Mouse (Mus musculus): Measurements from ENCODE around the gene Cend1. TPM values are rescaled to one million over a fixed set of nuclear protein-coding genes. Genes with fewer than 3 reads are reported as not detected.
A peak's percentile ranks its signal among the peaks of the same experiment; 100 is the strongest.

Cend1 gene
- polyA plus RNA-seq, 1 experiment from 2014 or later: 0.25 TPM

GRCm38 (mm10) chr7:141428701-141429100, 590 bp downstream of the Cend1 start:
- Histone ChIP-seq H3K4me1 (ENCODE audit: insufficient read depth, low read depth, low read length) (no peaks in the 10 kb centered on the region), H3K4me3 (ENCODE audit: low read depth, low read length) (no peak overlapping the region), H3K27me3 (replicated peaks; ENCODE audit: insufficient read depth, low read length) (no peaks in the 10 kb centered on the region), H3K9me3 (ENCODE audit: low read length) (no peaks in the 10 kb centered on the region), H3K9ac (replicated peaks; ENCODE audit: low read depth) (no peak overlapping the region), H3K36me3 (ENCODE audit: insufficient read depth, low read length) (no peaks in the 10 kb centered on the region; the same call in 1 of the 2 replicates), H3K4me2 (replicated peaks; ENCODE audit: low read depth, low read length) (no peak overlapping the region), H3K27ac (ENCODE audit: low read length) (no peak overlapping the region)
- TF ChIP-seq EP300 (IDR thresholded peaks at IDR 0.05) (no peak), CTCF (IDR thresholded peaks at IDR 0.05) (no peak)
- ATAC-seq: no peak
- 70% methylated on average over 4 of the region's 5 CpGs for WGBS
- no peak for DNase-seq (ENCODE audit: low spot score)

DNA sequence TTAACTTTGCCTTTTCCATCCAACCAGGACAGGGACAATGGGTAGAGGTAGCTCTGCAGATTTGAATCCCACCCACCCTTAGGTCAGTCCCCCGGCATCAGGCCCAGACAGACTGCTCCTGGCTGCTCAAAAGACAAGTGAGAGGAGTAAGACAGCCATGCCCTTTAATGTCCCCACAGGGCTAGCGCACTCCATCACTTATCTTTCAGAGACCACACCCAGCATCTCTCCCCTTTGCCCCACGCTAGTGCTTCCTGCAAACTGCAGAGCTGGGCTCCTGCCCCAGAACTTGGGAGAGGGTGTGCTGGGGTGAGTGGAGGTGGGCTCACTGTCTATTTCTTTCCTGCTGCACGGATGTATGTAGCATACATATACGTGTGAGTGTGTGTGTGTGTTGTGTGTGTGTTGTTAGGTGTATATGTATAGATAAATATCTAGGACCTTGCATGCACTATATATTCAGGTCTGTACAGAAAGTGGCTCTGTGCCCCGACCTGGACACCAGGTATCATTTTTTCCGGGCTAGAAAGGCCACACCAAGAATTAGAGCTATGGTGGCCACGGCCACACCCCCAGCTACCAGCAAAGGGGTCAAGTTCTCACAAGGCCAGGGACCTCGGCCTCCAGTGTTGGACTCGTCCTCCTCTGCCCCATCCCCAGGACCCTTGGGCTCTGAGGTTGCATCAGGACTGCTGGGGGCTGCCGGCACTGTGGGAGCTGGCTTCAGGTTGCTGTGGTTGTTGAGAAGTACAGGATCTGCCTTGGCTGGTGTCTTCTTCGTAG, 2.2 kb downstream of the Cend1 start:
- 74% methylated on average over 12 of the region's 12 CpGs for WGBS
- Histone ChIP-seq H3K27me3 (replicated peaks; ENCODE audit: insufficient read depth, low read length) (no peaks in the 10 kb centered on the region), H3K27ac (ENCODE audit: low read length) (no peak overlapping the region), H3K9ac (replicated peaks; ENCODE audit: low read depth) (no peak overlapping the region), H3K4me2 (replicated peaks; ENCODE audit: low read depth, low read length) (no peak overlapping the region), H3K36me3 (ENCODE audit: insufficient read depth, low read length) (no peaks in the 10 kb centered on the region; the same call in 1 of the 2 replicates), H3K4me3 (ENCODE audit: low read depth, low read length) (no peak overlapping the region), H3K4me1 (ENCODE audit: insufficient read depth, low read depth, low read length) (no peaks in the 10 kb centered on the region), H3K9me3 (ENCODE audit: low read length) (no peaks in the 10 kb centered on the region)
- ATAC-seq (no peak), DNase-seq (ENCODE audit: low spot score) (no peak)
- TF ChIP-seq EP300 (IDR thresholded peaks at IDR 0.05): no peak
- no peak for TF ChIP-seq CTCF (IDR thresholded peaks at IDR 0.05)

DNA sequence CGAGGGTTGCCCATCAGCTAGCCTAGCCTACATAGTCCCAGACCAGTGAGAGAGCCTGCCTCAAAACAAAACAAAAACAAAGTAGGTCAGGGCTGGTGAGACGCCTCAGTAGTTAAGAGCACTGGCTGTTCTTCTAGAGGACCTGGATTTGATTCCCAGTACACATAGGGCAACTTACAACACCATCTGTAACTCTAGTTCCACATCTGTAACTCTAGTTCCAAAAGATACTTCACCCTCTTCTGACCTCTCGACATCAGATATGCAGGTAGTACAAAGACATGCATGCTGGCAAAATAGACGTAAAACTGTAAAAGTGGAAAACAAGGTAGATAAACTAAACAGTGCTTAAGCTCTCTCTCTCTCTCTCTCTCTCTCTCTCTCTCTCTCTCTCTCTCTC, 5.5 kb downstream of the Cend1 start:
- 67% methylated on average over 4 of the region's 4 CpGs for WGBS
- H3K9me3 ChIP-seq (ENCODE audit: low read length): no peaks in the 10 kb centered on the region
- H3K36me3 ChIP-seq (ENCODE audit: insufficient read depth, low read length): no peaks in the 10 kb centered on the region
- H3K27me3 ChIP-seq (replicated peaks; ENCODE audit: insufficient read depth, low read length): no peaks in the 10 kb centered on the region
- H3K4me3 ChIP-seq (ENCODE audit: low read depth, low read length): no peak overlapping the region
- TF ChIP-seq CTCF (IDR thresholded peaks at IDR 0.05) (no peak), EP300 (IDR thresholded peaks at IDR 0.05) (no peak)
- H3K4me2 ChIP-seq (replicated peaks; ENCODE audit: low read depth, low read length): no peak overlapping the region
- H3K9ac ChIP-seq (replicated peaks; ENCODE audit: low read depth): no peak overlapping the region
- DNase-seq (ENCODE audit: low spot score): no peak
- ATAC-seq: no peak
- no peaks in the 10 kb centered on the region for H3K4me1 ChIP-seq (ENCODE audit: insufficient read depth, low read depth, low read length)
- no peak overlapping the region for H3K27ac ChIP-seq (ENCODE audit: low read length)

GRCm38 (mm10) chr7:141420030-141420702, 9.1 kb downstream of the Cend1 start:
- Histone ChIP-seq H3K4me2 (replicated peaks; ENCODE audit: low read depth, low read length) (no peak overlapping the region), H3K4me1 (ENCODE audit: insufficient read depth, low read depth, low read length) (no peaks in the 10 kb centered on the region), H3K27ac (ENCODE audit: low read length) (no peak overlapping the region), H3K9ac (replicated peaks; ENCODE audit: low read depth) (no peak overlapping the region), H3K27me3 (replicated peaks; ENCODE audit: insufficient read depth, low read length) (no peaks in the 10 kb centered on the region), H3K4me3 (ENCODE audit: low read depth, low read length) (no peak overlapping the region), H3K36me3 (ENCODE audit: insufficient read depth, low read length) (no peaks in the 10 kb centered on the region), H3K9me3 (ENCODE audit: low read length) (no peaks in the 10 kb centered on the region)
- 71% methylated on average over 9 of the region's 9 CpGs for WGBS
- DNase-seq (ENCODE audit: low spot score) (no peak), ATAC-seq (no peak)
- TF ChIP-seq EP300 (IDR thresholded peaks at IDR 0.05) (no peak), CTCF (IDR thresholded peaks at IDR 0.05) (no peak)

- Histone ChIP-seq H3K4me3 (ENCODE audit: low read depth, low read length) (no peak overlapping the region), H3K9ac (replicated peaks; ENCODE audit: low read depth) (no peak overlapping the region), H3K9me3 (ENCODE audit: low read length) (no peaks in the 10 kb centered on the region), H3K4me2 (replicated peaks; ENCODE audit: low read depth, low read length) (no peak overlapping the region), H3K36me3 (ENCODE audit: insufficient read depth, low read length) (no peaks in the 10 kb centered on the region), H3K27ac (ENCODE audit: low read length) (no peak overlapping the region), H3K27me3 (replicated peaks; ENCODE audit: insufficient read depth, low read length) (no peaks in the 10 kb centered on the region), H3K4me1 (ENCODE audit: insufficient read depth, low read depth, low read length) (no peaks in the 10 kb centered on the region; the same call in 1 of the 2 replicates)
- DNase-seq (ENCODE audit: low spot score) (no peak), ATAC-seq (no peak)
- 54% methylated on average over 7 of the region's 7 CpGs for WGBS
- TF ChIP-seq CTCF (IDR thresholded peaks at IDR 0.05) (no peak), EP300 (IDR thresholded peaks at IDR 0.05) (no peak)
These were observed 10.3 kb downstream of the Cend1 start for GRCm38 (mm10) chr7:141418970-141419369.

GRCm38 (mm10) chr7:141417731-141418681, 11.3 kb downstream of the Cend1 start:
- Histone ChIP-seq H3K27me3 (replicated peaks; ENCODE audit: insufficient read depth, low read length) (no peaks in the 10 kb centered on the region), H3K4me1 (ENCODE audit: insufficient read depth, low read depth, low read length) (no peaks in the 10 kb centered on the region; the same call in 1 of the 2 replicates), H3K36me3 (ENCODE audit: insufficient read depth, low read length) (no peaks in the 10 kb centered on the region), H3K4me2 (replicated peaks; ENCODE audit: low read depth, low read length) (no peak overlapping the region), H3K4me3 (ENCODE audit: low read depth, low read length) (no peak overlapping the region), H3K27ac (ENCODE audit: low read length) (no peak overlapping the region), H3K9me3 (ENCODE audit: low read length) (no peaks in the 10 kb centered on the region), H3K9ac (replicated peaks; ENCODE audit: low read depth) (no peak overlapping the region)
- TF ChIP-seq CTCF (IDR thresholded peaks at IDR 0.05) (peak; percentile 30), EP300 (IDR thresholded peaks at IDR 0.05) (peak; percentile 86)
- WGBS: 70% methylated on average over 8 of the region's 8 CpGs
- DNase-seq (ENCODE audit: low spot score) (no peak), ATAC-seq (no peak)
